Mouse (Mus musculus) intestine, postnatal 0 days (tissue): Measurements from ENCODE around the gene Nav1. TPM values are rescaled to one million over a fixed set of nuclear protein-coding genes. Genes with fewer than 3 reads are reported as not detected.

Experiments used
- ATAC-seq: fragments of 200-750 bp; cut with Nextera tagmentation; 2 replicates; pipeline ENCODE4 v1.8.0; 2017; ENCODE audit warnings: mild to moderate bottlenecking, moderate TSS enrichment, moderate library complexity
- H3K27ac ChIP-seq: fragments of 300-500 bp; sonication (generic); 2 replicates; pipeline ENCODE4 v1.5.1; 2014; ENCODE audit warnings: mild to moderate bottlenecking, low read depth, low read length, moderate library complexity
- H3K27me3 ChIP-seq: fragments of 300-500 bp; sonication (generic); replicated peaks from 2 replicates; pipeline ENCODE4 v1.6.1; 2014; ENCODE audit warnings: low read length, mixed read lengths; ENCODE audit not compliant: control insufficient read depth, insufficient read depth
- H3K36me3 ChIP-seq: fragments of 300-500 bp; sonication (generic); 2 replicates; pipeline ENCODE4 v1.6.1; 2014; ENCODE audit warnings: mild to moderate bottlenecking, moderate library complexity; ENCODE audit not compliant: control insufficient read depth, insufficient read depth
- H3K4me1 ChIP-seq: fragments of 300-500 bp; sonication (generic); replicated peaks from 2 replicates; pipeline ENCODE4 v1.6.1; 2014; ENCODE audit warnings: antibody characterized with exemption, low read length, mixed read lengths; ENCODE audit not compliant: control insufficient read depth, insufficient read depth
- H3K4me2 ChIP-seq: fragments of 300-500 bp; sonication (generic); replicated peaks from 2 replicates; pipeline ENCODE4 v1.6.1; 2014; ENCODE audit warnings: low read depth, mild to moderate bottlenecking, moderate library complexity
- H3K4me3 ChIP-seq: fragments of 300-500 bp; sonication (generic); 2 replicates; pipeline ENCODE4 v1.5.1; 2014; ENCODE audit warnings: low read depth, low read length
- H3K9ac ChIP-seq: fragments of 300-500 bp; sonication (generic); 2 replicates; pipeline ENCODE4 v1.6.1; 2014; ENCODE audit warnings: mild to moderate bottlenecking, low read depth, low read length
- H3K9me3 ChIP-seq: fragments of 300-500 bp; sonication (generic); 2 replicates; pipeline ENCODE4 v1.6.1; 2016; ENCODE audit warnings: mixed run types; ENCODE audit not compliant: control insufficient read depth
- CTCF ChIP-seq: sonication (generic); IDR thresholded peaks from 2 replicates; pipeline ENCODE4 v1.5.1; 2016; ENCODE audit warnings: low read depth, mild to moderate bottlenecking, control low read depth, antibody characterized with exemption, moderate library complexity
- WGBS: fragments of 180-500 bp; shearing (Covaris S2); extraction: QIAGEN DNeasy Blood & Tissue Kit; methylation state at CpG from one replicate; pipeline ENCODE4 v1.1.7; 2014; 5-methylcytosine and 5-hydroxymethylcytosine counted together
- polyA plus RNA-seq: library from polyadenylated mRNA; unstranded; fragments of >200 nt; fragmentation: Nextera tagmentation; extraction: Ambion mirVana; gene quantifications from 2 replicates; pipeline ENCODE4 v1.2.1, GENCODE M21; 2015

Nav1 gene
- polyA plus RNA-seq, 1 experiment from 2014 or later = 3.4 TPM

DNA sequence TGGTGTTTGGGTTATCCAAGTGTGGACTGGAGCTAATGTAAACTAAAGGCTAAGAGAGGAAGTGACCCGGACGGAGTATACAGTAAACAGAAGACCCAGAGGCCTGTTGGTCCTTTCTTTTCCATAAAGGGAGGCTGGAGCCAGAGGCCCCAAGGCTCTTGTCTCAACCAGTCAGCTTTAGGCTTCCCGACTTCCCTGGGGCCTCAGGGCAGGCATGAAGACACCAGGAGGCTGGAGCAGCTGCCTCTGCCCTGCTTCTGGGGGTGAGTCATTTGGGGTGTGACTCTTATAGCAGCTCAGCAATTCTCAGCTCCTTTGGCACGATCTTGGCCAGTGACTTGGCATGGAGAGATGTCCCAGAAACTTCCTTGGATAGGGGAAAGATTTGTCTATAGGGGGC is 71.8 kb downstream of the Nav1 start:
- Histone ChIP-seq H3K4me1 (0 out of 2 replicates have a peak, but pooled peaks cover 2% of the 10 kb centered on the region), H3K9ac (no peak overlapping the region), H3K4me3 (no peak overlapping the region), H3K27ac (peak overlapping the region; percentile 54; the same call in 1 of the 2 replicates), H3K9me3 (no peaks in the 10 kb centered on the region), H3K4me2 (no peak overlapping the region), H3K36me3 (no peaks in the 10 kb centered on the region), H3K27me3 (no peaks in the 10 kb centered on the region)
- WGBS = 6% methylated on average over 4 of the region's 4 CpGs
- TF ChIP-seq CTCF = no peak
- ATAC-seq = peak; percentile 40; the same call in 1 of the 2 replicates

DNA sequence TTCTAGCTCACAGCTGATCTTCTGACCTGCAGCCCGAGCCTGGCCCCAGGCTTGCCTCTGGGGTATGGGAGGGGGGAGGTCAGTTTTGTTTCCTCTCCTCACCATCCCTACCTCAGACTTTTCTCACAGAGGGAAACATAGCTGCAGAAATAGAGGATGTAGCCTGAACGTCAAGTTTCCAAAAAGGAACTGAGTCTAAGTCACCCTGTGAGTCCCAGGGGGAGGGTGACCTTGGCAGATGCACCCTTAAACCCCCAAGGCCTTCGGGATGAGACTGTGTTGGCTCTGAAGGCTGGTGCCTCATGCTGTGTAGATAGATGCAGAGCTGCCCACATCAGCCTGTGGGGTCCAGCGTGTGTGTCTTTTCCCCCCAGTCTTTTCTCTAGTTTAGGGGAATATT is 72.3 kb downstream of the Nav1 start:
- Histone ChIP-seq H3K9ac (no peak overlapping the region), H3K9me3 (no peaks in the 10 kb centered on the region), H3K36me3 (no peaks in the 10 kb centered on the region), H3K4me3 (no peak overlapping the region), H3K27me3 (no peaks in the 10 kb centered on the region), H3K4me1 (0 out of 2 replicates have a peak, but pooled peaks cover 2% of the 10 kb centered on the region), H3K4me2 (no peak overlapping the region), H3K27ac (peak overlapping the region; percentile 54)
- 0 out of 2 replicates have a peak, but pooled peaks have one; percentile 5 for ATAC-seq
- 44% methylated on average over 4 of the region's 4 CpGs for WGBS
- TF ChIP-seq CTCF = no peak

DNA sequence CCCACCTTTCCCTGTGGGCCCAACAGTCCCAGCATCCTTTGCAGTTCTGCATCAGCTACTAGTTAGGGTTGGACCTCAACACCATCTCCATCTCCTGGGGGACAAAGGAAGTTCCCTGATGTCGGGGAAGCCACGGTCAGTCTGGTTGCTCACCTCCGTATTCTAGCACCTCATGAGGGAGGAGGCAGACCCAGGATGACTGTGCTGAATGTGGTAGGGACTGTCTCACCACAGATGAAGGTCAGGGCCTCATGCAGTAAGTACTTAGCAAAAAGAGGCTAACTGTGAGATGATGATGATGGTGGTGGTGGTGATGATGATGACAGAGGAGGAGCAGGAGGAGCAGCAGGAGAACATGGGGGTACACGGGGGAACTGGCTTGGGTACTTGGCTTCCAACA is 73.0 kb downstream of the Nav1 start:
- WGBS = 82% methylated on average over 4 of the region's 4 CpGs
- H3K27ac ChIP-seq = peak overlapping the region; percentile 54
- TF ChIP-seq CTCF = no peak

DNA sequence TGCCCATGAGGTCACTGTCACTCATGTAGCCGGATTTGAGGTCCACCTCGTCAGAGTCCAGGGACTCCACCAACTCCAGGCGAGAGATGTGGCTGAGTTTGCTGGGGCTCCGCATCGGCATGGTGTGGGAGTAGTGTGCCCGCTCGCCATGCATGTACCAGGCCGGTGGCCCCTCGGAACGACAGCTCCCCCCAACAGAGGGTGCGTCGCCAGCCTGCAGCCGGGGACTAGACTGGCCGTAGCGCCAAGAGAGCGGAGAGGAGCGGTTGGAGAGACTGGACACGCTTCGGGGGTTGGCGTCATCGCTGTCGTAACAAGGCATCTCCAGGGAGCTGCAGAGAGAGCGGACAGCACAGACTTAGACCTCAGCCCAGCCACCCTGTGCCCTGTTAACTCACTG is 74.7 kb downstream of the Nav1 start:
- H3K9ac ChIP-seq = no peak overlapping the region
- H3K4me2 ChIP-seq = no peak overlapping the region
- H3K36me3 ChIP-seq = no peaks in the 10 kb centered on the region
- WGBS = 95% methylated on average over 23 of the region's 23 CpGs
- H3K9me3 ChIP-seq = no peaks in the 10 kb centered on the region
- no peaks in the 10 kb centered on the region for H3K27me3 ChIP-seq
- H3K27ac ChIP-seq = no peak overlapping the region
- ATAC-seq = no peak
- TF ChIP-seq CTCF = no peak
- 0 out of 2 replicates have a peak, but pooled peaks cover 2% of the 10 kb centered on the region for H3K4me1 ChIP-seq
- no peak overlapping the region for H3K4me3 ChIP-seq

More for the DNA sequence above, 73.0 kb downstream of the Nav1 start:
- Histone ChIP-seq H3K4me2 (no peak overlapping the region), H3K9ac (no peak overlapping the region), H3K4me1 (0 out of 2 replicates have a peak, but pooled peaks cover 2% of the 10 kb centered on the region), H3K27me3 (no peaks in the 10 kb centered on the region), H3K4me3 (no peak overlapping the region), H3K36me3 (no peaks in the 10 kb centered on the region), H3K9me3 (no peaks in the 10 kb centered on the region)
- ATAC-seq = no peak

DNA sequence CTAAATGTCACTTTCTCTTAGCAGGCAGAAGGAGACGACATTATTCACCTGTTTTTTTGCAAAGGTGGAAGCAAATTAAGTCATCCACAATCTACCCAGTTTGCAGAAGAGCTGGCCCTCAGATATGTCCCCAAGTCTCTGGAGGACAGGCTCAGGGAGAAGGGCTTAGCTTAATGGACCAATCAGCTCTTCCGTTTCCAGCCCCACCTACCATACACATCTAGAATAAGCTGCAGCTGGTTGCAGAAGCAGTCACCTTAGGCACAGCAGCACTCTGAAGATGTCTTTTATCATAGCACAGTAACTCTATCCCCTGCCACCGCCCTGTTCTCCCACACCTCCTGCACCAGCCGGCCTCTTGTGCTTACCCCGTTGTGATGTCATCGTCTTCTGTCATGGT is 75.1 kb downstream of the Nav1 start:
- 0 out of 2 replicates have a peak overlapping the region, but pooled peaks have one; percentile 35 for H3K27ac ChIP-seq
- WGBS = 83% methylated on average over 6 of the region's 6 CpGs
- H3K27me3 ChIP-seq = no peaks in the 10 kb centered on the region
- no peak overlapping the region for H3K4me3 ChIP-seq
- no peak for TF ChIP-seq CTCF
- H3K9ac ChIP-seq = no peak overlapping the region
- no peak for ATAC-seq
- no peaks in the 10 kb centered on the region for H3K36me3 ChIP-seq
- no peak overlapping the region for H3K4me2 ChIP-seq
- H3K9me3 ChIP-seq = no peaks in the 10 kb centered on the region
- 0 out of 2 replicates have a peak, but pooled peaks cover 2% of the 10 kb centered on the region for H3K4me1 ChIP-seq

DNA sequence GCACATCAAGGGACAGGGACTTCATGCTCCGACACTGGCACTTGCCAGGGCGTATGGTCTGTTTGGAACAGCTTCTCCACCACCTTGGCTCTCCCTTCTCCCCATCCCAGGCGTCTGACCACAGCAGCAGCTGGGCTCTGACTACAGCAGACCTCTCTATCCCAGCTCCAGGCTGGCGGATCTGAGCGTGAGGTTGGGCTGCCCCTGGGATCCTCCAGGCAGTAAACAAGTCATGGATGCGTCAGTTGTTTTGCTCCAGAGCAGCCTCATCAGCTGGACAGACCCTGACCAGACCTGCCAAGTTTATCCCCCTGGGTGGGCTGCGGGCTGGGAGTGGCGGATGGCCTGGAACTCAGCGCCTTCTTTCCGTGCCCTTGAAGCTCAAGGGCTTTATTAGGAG is 76.0 kb downstream of the Nav1 start:
- Histone ChIP-seq H3K4me2 (no peak overlapping the region), H3K27me3 (no peaks in the 10 kb centered on the region), H3K27ac (peak overlapping the region; percentile 35; the same call in 1 of the 2 replicates), H3K36me3 (no peaks in the 10 kb centered on the region), H3K4me1 (0 out of 2 replicates have a peak, but pooled peaks cover 2% of the 10 kb centered on the region), H3K9me3 (no peaks in the 10 kb centered on the region), H3K9ac (no peak overlapping the region), H3K4me3 (no peak overlapping the region)
- no peak for TF ChIP-seq CTCF
- WGBS = 56% methylated on average over 10 of the region's 10 CpGs
- ATAC-seq = 0 out of 2 replicates have a peak, but pooled peaks have one; percentile 31

DNA sequence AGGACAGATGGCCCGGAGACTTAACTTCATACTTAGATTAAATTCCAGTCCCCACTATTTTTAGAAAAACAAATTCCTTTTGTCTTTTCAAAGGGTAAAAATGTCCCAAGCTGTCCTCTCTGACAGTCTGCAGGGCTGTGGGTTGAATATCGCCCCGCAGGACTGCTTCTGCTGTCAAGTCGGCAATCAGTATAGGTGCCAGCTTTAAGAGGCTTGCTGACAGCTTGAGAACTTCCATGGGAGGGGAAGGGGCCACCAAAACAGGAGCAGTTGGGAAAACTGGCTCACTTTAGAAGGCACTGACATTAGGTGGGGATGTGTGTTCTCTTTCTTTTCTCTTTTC is 82.6 kb downstream of the Nav1 start:
- Histone ChIP-seq H3K4me3 (no peak overlapping the region), H3K4me1 (no peaks in the 10 kb centered on the region), H3K9me3 (no peaks in the 10 kb centered on the region), H3K9ac (no peak overlapping the region), H3K27ac (no peak overlapping the region), H3K27me3 (no peaks in the 10 kb centered on the region), H3K36me3 (no peaks in the 10 kb centered on the region), H3K4me2 (no peak overlapping the region)
- no peak for TF ChIP-seq CTCF
- no peak for ATAC-seq
- 59% methylated on average over 4 of the region's 4 CpGs for WGBS
